Mouse (Mus musculus) stomach, embryonic 16.5 days (tissue): Measurements from ENCODE around the gene Oxct2b. TPM values are rescaled to one million over a fixed set of nuclear protein-coding genes. Genes with fewer than 3 reads are reported as not detected.
"Not testable (repeated sequence)": the region's sequence is repeated elsewhere in the genome, so short reads cannot be mapped to it uniquely, and the experiment has no call there.

Experiments
- ATAC-seq: fragments of 200-750 bp; cut with Nextera tagmentation; 2 replicates; pipeline ENCODE4 v1.8.0; 2017; ENCODE audit warnings: moderate number of reproducible peaks, moderate TSS enrichment; ENCODE audit not compliant: insufficient read depth, low FRiP score
- H3K27ac ChIP-seq: fragments of 300-500 bp; sonication (generic); 2 replicates; pipeline ENCODE4 v1.5.1; 2014; ENCODE audit warnings: low read length
- H3K27me3 ChIP-seq: fragments of 300-500 bp; sonication (generic); 2 replicates; pipeline ENCODE4 v1.6.1; 2014; ENCODE audit warnings: low read length, control low read depth, mixed read lengths; ENCODE audit not compliant: control insufficient read depth, insufficient read depth
- H3K36me3 ChIP-seq: fragments of 300-500 bp; sonication (generic); 2 replicates; pipeline ENCODE4 v1.6.1; 2014; ENCODE audit warnings: low read length; ENCODE audit not compliant: control insufficient read depth, insufficient read depth
- H3K4me1 ChIP-seq: fragments of 300-500 bp; sonication (generic); 2 replicates; pipeline ENCODE4 v1.6.1; 2014; ENCODE audit warnings: low read length, control low read depth, mixed read lengths; ENCODE audit not compliant: control insufficient read depth, insufficient read depth
- H3K4me2 ChIP-seq: fragments of 300-500 bp; sonication (generic); 2 replicates; pipeline ENCODE4 v1.6.1; 2014; ENCODE audit warnings: low read depth, low read length, mixed read lengths
- H3K4me3 ChIP-seq: fragments of 300-500 bp; sonication (generic); replicated peaks from 2 replicates; pipeline ENCODE4 v1.5.1; 2014; ENCODE audit warnings: mild to moderate bottlenecking, low read length
- H3K9ac ChIP-seq: fragments of 300-500 bp; sonication (generic); 2 replicates; pipeline ENCODE4 v1.6.1; 2014; ENCODE audit warnings: low read length
- H3K9me3 ChIP-seq: fragments of 300-500 bp; sonication (generic); replicated peaks from 2 replicates; pipeline ENCODE4 v1.6.1; 2016; ENCODE audit warnings: low read length, control low read depth; ENCODE audit not compliant: control insufficient read depth
- whole genome bisulfite sequencing: fragments of 180-500 bp; shearing (Covaris S2); extraction: QIAGEN DNeasy Blood & Tissue Kit; methylation state at CpG from one replicate; pipeline ENCODE4 v1.1.7; 2014; 5-methylcytosine and 5-hydroxymethylcytosine counted together
- polyA plus RNA-seq: library from polyadenylated mRNA; unstranded; fragments of >200 nt; fragmentation: Nextera tagmentation; extraction: Ambion mirVana; gene quantifications from 2 replicates; pipeline ENCODE4 v1.2.1, GENCODE M21; 2015

Gene Oxct2b
- polyA plus RNA-seq, 1 experiment from 2014 or later: not detected

DNA sequence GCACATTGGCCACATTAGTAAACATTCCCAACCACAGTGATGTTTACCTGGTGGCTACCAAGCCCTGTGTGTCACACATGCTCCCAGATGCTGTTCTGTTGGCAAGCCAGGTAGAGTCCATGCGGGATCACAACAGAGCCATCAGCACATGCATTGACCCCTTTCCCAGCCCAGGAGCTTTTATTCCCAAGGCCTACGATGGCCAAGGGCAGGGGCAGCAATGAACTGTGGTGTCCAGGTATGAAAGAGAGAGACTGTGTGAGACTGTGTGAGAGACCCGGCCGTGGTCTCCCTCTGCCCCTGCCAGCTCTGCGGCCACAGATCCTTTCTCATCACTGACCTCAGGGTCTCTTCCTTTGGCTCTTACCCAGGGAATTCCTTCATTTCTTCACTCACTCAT lies 8.0 kb upstream of the Oxct2b start:
- H3K4me1 ChIP-seq: 0 out of 2 replicates have a peak, but pooled peaks cover 7% of the 10 kb centered on the region
- no peaks in the 10 kb centered on the region for H3K9me3 ChIP-seq
- H3K27ac ChIP-seq: no peak overlapping the region
- no peak overlapping the region for H3K4me3 ChIP-seq
- no peak for ATAC-seq
- no peak overlapping the region for H3K9ac ChIP-seq
- WGBS: 86% methylated on average over 5 of the region's 5 CpGs
- H3K36me3 ChIP-seq: no peaks in the 10 kb centered on the region
- H3K27me3 ChIP-seq: peaks cover 24% of the 10 kb centered on the region
- H3K4me2 ChIP-seq: no peak overlapping the region

GRCm38 (mm10) chr4:123110751-123111150 lies 5.3 kb upstream of the Oxct2b start:
- no peak overlapping the region for H3K9ac ChIP-seq
- WGBS: 80% methylated on average over 4 of the region's 4 CpGs
- no peaks in the 10 kb centered on the region for H3K36me3 ChIP-seq
- no peak overlapping the region for H3K4me2 ChIP-seq
- no peak overlapping the region for H3K4me3 ChIP-seq
- H3K9me3 ChIP-seq: no peaks in the 10 kb centered on the region
- no peak for ATAC-seq
- no peak overlapping the region for H3K27ac ChIP-seq
- peaks cover 9% of the 10 kb centered on the region for H3K27me3 ChIP-seq
- no peaks in the 10 kb centered on the region for H3K4me1 ChIP-seq

DNA sequence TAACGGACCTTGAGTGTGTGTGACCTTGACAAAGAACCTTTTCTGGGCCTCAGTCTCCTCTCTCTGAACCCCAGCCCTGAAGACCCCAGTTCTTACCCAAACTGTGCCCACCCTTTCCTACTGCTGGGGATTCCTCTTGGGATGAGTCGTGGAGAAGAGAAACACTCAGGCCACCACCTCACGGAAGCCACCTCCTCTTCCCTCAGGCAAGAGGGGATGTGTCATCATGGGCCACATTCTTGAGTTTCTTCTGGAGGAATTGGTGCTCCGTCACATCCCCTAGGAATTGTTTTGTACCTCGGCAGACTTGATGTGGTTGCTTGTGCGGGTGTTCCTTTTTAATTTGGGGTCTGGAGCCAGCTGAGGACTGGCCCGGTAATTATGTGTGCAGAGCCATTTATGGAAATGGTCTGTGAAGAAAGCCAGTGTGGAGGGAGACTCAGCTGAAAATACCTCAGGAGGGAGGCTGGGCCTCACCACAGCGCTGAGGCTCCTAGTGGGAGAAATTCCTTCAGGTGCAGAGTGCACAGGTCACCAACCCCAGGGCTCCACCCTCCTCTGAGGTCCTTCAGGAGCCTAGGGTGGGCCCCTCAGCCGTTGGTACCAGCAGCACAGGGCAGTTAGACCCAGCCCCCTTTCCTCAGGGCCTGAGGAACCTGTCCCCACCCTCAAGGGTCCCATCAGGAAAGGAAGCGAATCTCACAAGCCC lies 4.6 kb upstream of the Oxct2b start:
- not testable (repeated sequence) for H3K36me3 ChIP-seq, H3K9me3 ChIP-seq, H3K4me3 ChIP-seq, H3K4me1 ChIP-seq, H3K27ac ChIP-seq, ATAC-seq, H3K4me2 ChIP-seq, H3K9ac ChIP-seq, H3K27me3 ChIP-seq
- WGBS: 75% methylated on average over 9 of the region's 10 CpGs

DNA sequence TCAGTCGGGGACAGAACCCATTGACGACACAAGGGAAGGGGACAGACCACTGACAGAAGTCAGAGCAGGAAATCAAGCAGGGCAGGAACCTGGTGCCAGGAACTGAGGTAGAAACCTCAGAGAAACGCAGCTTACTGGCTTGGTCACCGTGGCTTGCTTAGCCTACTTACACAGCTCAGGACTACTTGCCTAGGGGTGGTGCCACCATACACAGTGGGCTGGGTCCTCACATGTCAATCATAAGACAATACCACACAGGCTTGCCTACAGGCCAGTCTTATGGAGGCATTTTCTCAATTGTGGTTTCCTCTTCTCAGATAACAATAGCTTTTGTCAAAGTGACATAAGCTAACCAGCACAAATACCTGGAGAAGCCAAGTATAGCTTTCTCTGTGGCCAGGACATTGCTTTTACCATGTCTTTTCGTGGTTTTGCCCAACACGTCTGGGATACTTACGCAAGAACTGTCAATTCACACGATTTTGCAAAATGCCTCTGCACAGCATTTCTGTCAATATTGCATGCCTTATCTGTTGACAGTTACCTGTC lies 3.8 kb upstream of the Oxct2b start:
- ATAC-seq: no peak
- Histone ChIP-seq H3K27me3 (peaks cover 6% of the 10 kb centered on the region), H3K4me3 (no peak overlapping the region), H3K4me2 (no peak overlapping the region), H3K9ac (no peak overlapping the region), H3K4me1 (no peaks in the 10 kb centered on the region), H3K36me3 (no peaks in the 10 kb centered on the region), H3K27ac (no peak overlapping the region), H3K9me3 (no peaks in the 10 kb centered on the region)
- 70% methylated on average over 8 of the region's 8 CpGs for WGBS

GRCm38 (mm10) chr4:123114651-123115050 lies 1.4 kb upstream of the Oxct2b start:
- not testable (repeated sequence) for ATAC-seq, H3K9me3 ChIP-seq, H3K36me3 ChIP-seq, H3K4me2 ChIP-seq, H3K4me3 ChIP-seq, H3K4me1 ChIP-seq, H3K27me3 ChIP-seq, H3K9ac ChIP-seq, H3K27ac ChIP-seq
- WGBS: 98% methylated on average over 4 of the region's 4 CpGs

DNA sequence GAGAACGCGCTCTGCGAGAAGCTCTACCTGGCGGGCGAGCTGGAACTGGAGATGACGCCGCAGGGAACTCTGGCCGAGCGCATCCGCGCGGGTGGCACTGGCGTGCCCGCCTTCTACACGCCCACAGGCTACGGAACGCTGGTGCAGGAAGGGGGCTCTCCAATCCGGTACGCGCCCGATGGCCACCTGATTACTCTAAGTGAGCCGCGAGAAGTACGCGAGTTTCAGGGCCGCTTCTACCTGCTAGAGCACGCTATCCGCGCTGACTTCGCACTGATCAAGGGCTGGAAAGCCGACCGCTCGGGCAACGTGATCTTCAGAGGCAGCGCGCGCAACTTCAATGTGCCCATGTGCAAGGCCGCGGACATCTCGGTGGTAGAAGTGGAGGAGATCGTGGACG lies 574 bp downstream of the Oxct2b start:
- H3K4me2 ChIP-seq: peak overlapping the region; percentile 50
- not testable (repeated sequence) for ATAC-seq, H3K27me3 ChIP-seq

DNA sequence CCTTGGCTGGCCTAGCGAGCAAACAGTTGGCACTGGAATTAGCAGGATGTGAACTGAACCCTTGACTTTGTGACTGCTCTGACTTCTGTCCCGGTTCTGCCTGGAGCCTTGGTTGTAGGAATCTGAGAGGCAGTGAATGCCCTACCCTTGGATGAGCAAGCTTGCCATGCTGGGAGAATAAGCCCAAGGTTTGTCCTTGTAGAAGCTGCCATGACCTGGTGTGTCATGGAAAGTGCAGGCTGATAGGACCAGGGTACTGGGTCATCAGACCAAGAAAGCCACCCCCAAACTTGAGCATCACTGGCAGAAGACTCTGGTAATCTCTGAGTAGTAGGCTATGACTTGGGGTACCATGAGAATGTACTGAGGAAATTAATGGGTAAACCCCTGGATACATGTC lies 5.2 kb downstream of the Oxct2b start:
- Histone ChIP-seq H3K36me3 (peaks cover 10% of the 10 kb centered on the region; the same call in 1 of the 2 replicates), H3K4me1 (no peaks in the 10 kb centered on the region), H3K9ac (no peak overlapping the region), H3K4me3 (no peak overlapping the region), H3K27me3 (peaks cover under 1% of the 10 kb centered on the region; the same call in 1 of the 2 replicates), H3K27ac (no peak overlapping the region), H3K9me3 (no peaks in the 10 kb centered on the region), H3K4me2 (no peak overlapping the region)
- ATAC-seq: no peak
- WGBS: 79% methylated on average over 2 of the region's 2 CpGs

More for the DNA sequence above, 574 bp downstream of the Oxct2b start:
- H3K4me3 ChIP-seq: peak overlapping the region; percentile 37
- not testable (repeated sequence) for H3K27ac ChIP-seq, H3K36me3 ChIP-seq, H3K4me1 ChIP-seq, H3K9ac ChIP-seq, H3K9me3 ChIP-seq
- WGBS: 9% methylated on average over 32 of the region's 42 CpGs

- no peak for ATAC-seq
- no peaks in the 10 kb centered on the region for H3K4me1 ChIP-seq
- H3K9me3 ChIP-seq: no peaks in the 10 kb centered on the region
- no peak overlapping the region for H3K27ac ChIP-seq
- WGBS: 90% methylated on average over 7 of the region's 7 CpGs
- no peak overlapping the region for H3K4me3 ChIP-seq
- peaks cover 31% of the 10 kb centered on the region for H3K36me3 ChIP-seq
- H3K4me2 ChIP-seq: no peak overlapping the region
- H3K9ac ChIP-seq: no peak overlapping the region
- H3K27me3 ChIP-seq: no peaks in the 10 kb centered on the region
Observed at GRCm38 (mm10) chr4:123126626-123127025, 10.6 kb downstream of the Oxct2b start.

DNA sequence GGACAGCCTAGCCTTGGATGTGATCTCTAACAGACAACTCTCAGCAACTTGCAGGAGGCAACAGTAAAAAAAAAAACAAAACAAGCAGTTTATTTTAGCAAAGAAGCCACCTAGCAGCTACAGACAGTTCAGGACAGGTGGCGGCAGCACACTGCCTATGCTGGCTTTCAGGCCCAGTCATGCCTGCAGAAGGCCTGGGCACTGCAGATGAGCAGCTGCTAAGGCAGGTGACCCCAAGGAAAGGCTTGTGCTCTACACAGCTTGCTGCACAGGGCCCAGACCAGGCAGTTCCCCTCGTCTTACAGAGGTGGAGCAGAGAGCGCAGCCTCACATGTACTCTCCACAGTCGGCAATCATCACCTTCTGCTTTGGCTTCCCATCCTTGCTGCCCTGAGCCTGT lies 11.0 kb downstream of the Oxct2b start:
- no peak overlapping the region for H3K4me2 ChIP-seq
- H3K4me3 ChIP-seq: no peak overlapping the region
- no peak for ATAC-seq
- 92% methylated on average over 4 of the region's 4 CpGs for WGBS
- H3K27me3 ChIP-seq: no peaks in the 10 kb centered on the region
- H3K36me3 ChIP-seq: peaks cover 36% of the 10 kb centered on the region
- H3K27ac ChIP-seq: no peak overlapping the region
- H3K9me3 ChIP-seq: no peaks in the 10 kb centered on the region
- no peak overlapping the region for H3K9ac ChIP-seq
- no peaks in the 10 kb centered on the region for H3K4me1 ChIP-seq
